Mouse (Mus musculus) spleen, postnatal 4 days (tissue): Measurements from ENCODE around the gene Chd2.

Experiments used
- DNase-seq, 2 experiments: peaks; one replicate each; pipeline ENCODE4 v3.0.0; 2022; ENCODE audit warnings: low spot score in 2 of 2

The Chd2 gene

DNA sequence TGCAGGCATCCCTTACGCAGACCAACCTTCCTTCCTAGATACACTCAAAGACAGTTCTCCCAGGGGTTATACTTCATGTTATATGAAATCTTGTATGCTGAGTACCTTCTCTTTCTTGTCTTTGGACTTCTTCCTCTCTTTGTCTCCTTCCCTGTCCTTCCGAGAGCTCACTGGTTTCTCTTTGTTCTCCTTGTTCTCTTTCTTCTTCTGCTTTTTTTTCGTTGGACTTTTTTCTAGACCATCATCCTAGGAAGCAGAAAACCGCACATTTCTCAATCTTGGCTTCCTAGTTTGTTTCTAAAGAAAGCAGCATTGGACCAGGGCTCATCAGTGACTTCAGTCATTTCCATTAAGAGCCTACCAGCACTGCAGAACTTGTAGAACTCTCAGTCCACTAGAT is 90.0 kb downstream of the Chd2 start:
- no peak for DNase-seq

DNA sequence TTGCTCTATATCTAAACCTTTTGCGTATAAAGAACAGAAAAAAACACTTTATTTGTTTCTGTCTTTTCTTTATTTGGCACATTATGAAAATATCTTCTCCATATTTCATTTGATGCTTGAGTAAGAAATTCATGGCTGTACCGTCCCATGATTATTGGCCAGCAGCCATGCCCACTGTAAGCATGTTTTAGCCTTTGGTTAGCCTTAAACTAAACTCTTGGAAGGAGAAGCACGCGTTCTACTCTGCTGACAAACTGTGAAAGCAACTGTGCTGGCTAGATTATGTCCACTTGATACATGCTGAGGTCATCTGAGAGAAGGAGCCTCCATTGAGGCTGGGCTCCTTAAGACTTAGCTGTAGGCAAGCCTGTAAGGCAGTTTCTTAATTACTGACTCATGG is 99.4 kb downstream of the Chd2 start:
- DNase-seq = no peak

- DNase-seq = no peak
Measured at GRCm38 (mm10) chr7:73441802-73442201, 99.8 kb downstream of the Chd2 start.

- no peak for DNase-seq
Measured at GRCm38 (mm10) chr7:73435685-73436084, 105.9 kb downstream of the Chd2 start.

- DNase-seq = no peak
Measured at GRCm38 (mm10) chr7:73434336-73434677, 107.3 kb downstream of the Chd2 start.

GRCm38 (mm10) chr7:73433637-73434335 is 107.8 kb downstream of the Chd2 start:
- DNase-seq = no peak

- no peak for DNase-seq
Measured at GRCm38 (mm10) chr7:73428525-73428924, 113.1 kb downstream of the Chd2 start.

GRCm38 (mm10) chr7:73427794-73428193 is 113.8 kb downstream of the Chd2 start:
- no peak for DNase-seq

- no peak for DNase-seq
Measured at GRCm38 (mm10) chr7:73426752-73427386, 114.8 kb downstream of the Chd2 start.

- DNase-seq = no peak
Measured at GRCm38 (mm10) chr7:73426235-73426634, 115.4 kb downstream of the Chd2 start.

GRCm38 (mm10) chr7:73425451-73425850 is 116.2 kb downstream of the Chd2 start:
- no peak for DNase-seq

DNA sequence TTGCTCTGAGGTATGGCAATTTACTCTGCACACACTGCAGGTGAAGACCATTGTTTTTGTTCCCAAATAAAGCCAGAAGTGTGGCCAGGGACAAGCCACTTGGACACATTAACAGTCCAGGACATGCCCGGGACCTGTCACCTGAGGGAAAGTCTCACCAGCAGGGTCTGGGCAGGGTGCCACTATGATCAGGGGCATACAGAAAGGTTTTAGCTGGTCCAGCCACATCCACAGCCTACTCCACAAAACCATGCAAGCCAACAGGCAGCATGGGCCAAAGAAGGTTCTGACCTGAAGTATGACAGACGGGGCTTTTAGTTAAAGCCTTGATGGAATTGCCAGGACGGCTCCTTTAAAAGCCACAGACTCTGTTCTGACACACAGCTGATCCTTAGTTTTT is 116.9 kb downstream of the Chd2 start:
- no peak for DNase-seq

GRCm38 (mm10) chr7:73424243-73424642 is 117.4 kb downstream of the Chd2 start:
- DNase-seq = no peak

- DNase-seq = no peak
Measured at GRCm38 (mm10) chr7:73423236-73423635, 118.4 kb downstream of the Chd2 start.

GRCm38 (mm10) chr7:73422223-73423113 is 119.2 kb downstream of the Chd2 start:
- DNase-seq = peak; percentile 56 to 82

- DNase-seq = no peak
Measured at GRCm38 (mm10) chr7:73421278-73422015, 120.2 kb downstream of the Chd2 start.

- DNase-seq = no peak
Measured at GRCm38 (mm10) chr7:73420827-73421226, 120.8 kb downstream of the Chd2 start.

- peak in 1 of 2 experiments; percentile 53 for DNase-seq
Measured at GRCm38 (mm10) chr7:73419375-73419774, 122.3 kb downstream of the Chd2 start.

GRCm38 (mm10) chr7:73414192-73414591 is 127.4 kb downstream of the Chd2 start:
- DNase-seq = peak in 1 of 2 experiments; percentile 53

DNA sequence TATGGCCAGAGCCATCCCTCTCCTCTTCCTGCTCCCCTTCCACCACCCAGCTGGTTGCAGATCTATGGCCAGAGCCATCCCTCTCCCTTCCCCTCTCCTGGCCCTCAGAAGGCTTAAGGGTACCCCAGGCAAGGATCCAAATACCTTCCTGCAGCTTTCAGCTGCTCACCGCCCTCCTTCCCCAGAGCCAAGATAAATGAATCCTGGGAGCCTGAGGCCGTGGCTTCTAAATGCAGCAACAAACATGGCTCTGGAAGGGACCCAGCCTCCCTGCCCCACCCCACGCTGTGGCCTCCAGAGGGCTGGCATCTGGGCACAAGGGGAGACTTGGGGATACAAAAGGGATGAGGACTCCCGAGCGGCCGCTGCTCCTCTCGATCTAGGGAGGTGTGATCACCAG is 129.2 kb downstream of the Chd2 start:
- no peak for DNase-seq

GRCm38 (mm10) chr7:73411986-73412385 is 129.6 kb downstream of the Chd2 start:
- DNase-seq = no peak

- DNase-seq = no peak
Measured at GRCm38 (mm10) chr7:73411523-73411922, 130.1 kb downstream of the Chd2 start.
